Mouse (Mus musculus) embryonic facial prominence, embryonic 13.5 days (tissue): ENCODE measurements around the gene Fpr-rs3. TPM values are rescaled to one million over a fixed set of nuclear protein-coding genes. Genes with fewer than 3 reads are reported as not detected.

Experiments
- ATAC-seq: fragments of 200-750 bp; cut with Nextera tagmentation; 2 replicates; pipeline ENCODE4 v1.8.0; 2017; ENCODE audit warnings: low read depth; ENCODE audit not compliant: insufficient number of reproducible peaks, insufficient read depth, low FRiP score, low TSS enrichment
- H3K27ac ChIP-seq: fragments of 300-500 bp; sonication (generic); 2 replicates; pipeline ENCODE4 v1.5.1; 2015; ENCODE audit warnings: moderate library complexity, mild to moderate bottlenecking, inconsistent platforms
- H3K27me3 ChIP-seq: fragments of 300-500 bp; sonication (generic); 2 replicates; pipeline ENCODE4 v1.6.1; 2015; ENCODE audit warnings: mild to moderate bottlenecking, inconsistent platforms
- H3K36me3 ChIP-seq: fragments of 300-500 bp; sonication (generic); 2 replicates; pipeline ENCODE4 v1.6.1; 2015; ENCODE audit warnings: mild to moderate bottlenecking, inconsistent platforms
- H3K4me1 ChIP-seq: fragments of 300-500 bp; sonication (generic); 2 replicates; pipeline ENCODE4 v1.6.1; 2015; ENCODE audit warnings: inconsistent platforms
- H3K4me2 ChIP-seq: fragments of 300-500 bp; sonication (generic); 2 replicates; pipeline ENCODE4 v1.6.1; 2015; ENCODE audit warnings: moderate library complexity, mild to moderate bottlenecking, inconsistent platforms
- H3K4me3 ChIP-seq: fragments of 300-500 bp; sonication (generic); 2 replicates; pipeline ENCODE4 v1.5.1; 2015; ENCODE audit warnings: mild to moderate bottlenecking, inconsistent platforms
- H3K9ac ChIP-seq: fragments of 300-500 bp; sonication (generic); 2 replicates; pipeline ENCODE4 v1.6.1; 2015; ENCODE audit warnings: mild to moderate bottlenecking, inconsistent platforms
- H3K9me3 ChIP-seq: fragments of 300-500 bp; sonication (generic); 2 replicates; pipeline ENCODE4 v1.6.1; 2016; ENCODE audit warnings: inconsistent platforms
- WGBS: fragments of 180-500 bp; shearing (Covaris S2); methylation state at CpG from one replicate; pipeline ENCODE4 v1.1.7; 2015; ENCODE audit warnings: mixed read lengths; 5-methylcytosine and 5-hydroxymethylcytosine counted together
- polyA plus RNA-seq: library from polyadenylated mRNA; unstranded; fragments of >200 nt; fragmentation: Nextera tagmentation; extraction: Ambion mirVana; gene quantifications from 2 replicates; pipeline ENCODE4 v1.2.1, GENCODE M21; 2015

Fpr-rs3 gene
- not detected in 2 replicates for polyA plus RNA-seq

GRCm38 (mm10) chr17:20624777-20625176, at the start of gene Fpr-rs3:
Gene Fpr-rs3, minus strand, starts transcription at chr17:20624877.
- no peak within 1 kb of the TSS for H3K27ac ChIP-seq

GRCm38 (mm10) chr17:20596323-20596722, 28.4 kb downstream of the Fpr-rs3 start, which contains the start of gene Vmn2r110:
Gene Vmn2r110, minus strand, starts transcription at chr17:20596423.
- H3K9me3 ChIP-seq: no peaks in the 10 kb centered on the region
- no peak within 1 kb of the TSS for H3K9ac ChIP-seq
- H3K4me3 ChIP-seq: no peak within 1 kb of the TSS
- no peak within 1 kb of the TSS for H3K4me2 ChIP-seq
- H3K36me3 ChIP-seq: no peaks in the 10 kb centered on the region
- no peaks in the 10 kb centered on the region for H3K27me3 ChIP-seq
- H3K27ac ChIP-seq: no peak within 1 kb of the TSS
- ATAC-seq: no peak
- 27% methylated on average over 1 of the region's 1 CpGs for WGBS
- no peaks in the 10 kb centered on the region for H3K4me1 ChIP-seq

More at GRCm38 (mm10) chr17:20624777-20625176, at the start of gene Fpr-rs3:
- H3K4me1 ChIP-seq: no peaks in the 10 kb centered on the region
- no peak for ATAC-seq
- H3K27me3 ChIP-seq: no peaks in the 10 kb centered on the region
- no peak within 1 kb of the TSS for H3K4me3 ChIP-seq
- H3K9ac ChIP-seq: no peak within 1 kb of the TSS
- no peak within 1 kb of the TSS for H3K4me2 ChIP-seq
- peaks cover 3% of the 10 kb centered on the region; the same call in 1 of the 2 replicates for H3K9me3 ChIP-seq
- H3K36me3 ChIP-seq: no peaks in the 10 kb centered on the region

Other genes with a start within 250 kb of the Fpr-rs3 start
- not detected in 2 replicates for gene Vmn1r224, start 210.7 kb downstream of the Fpr-rs3 start, polyA plus RNA-seq
- not detected in 2 replicates for gene Vmn2r108, start 143.5 kb downstream of the Fpr-rs3 start, polyA plus RNA-seq
- not detected in 2 replicates for gene Vmn1r225, start 126.7 kb downstream of the Fpr-rs3 start, polyA plus RNA-seq
- not detected in 2 replicates for gene Vmn2r109, start 60.1 kb downstream of the Fpr-rs3 start, polyA plus RNA-seq
- 0.03 TPM in 1 of 2 replicates, not detected in the other for gene Vmn2r110, start 28.5 kb downstream of the Fpr-rs3 start, polyA plus RNA-seq
- gene Vmn1r226, start 58.0 kb upstream of the Fpr-rs3 start, polyA plus RNA-seq: not detected in 2 replicates
- not detected in 2 replicates for gene Vmn1r227, start 105.0 kb upstream of the Fpr-rs3 start, polyA plus RNA-seq
- not detected in 2 replicates for gene Vmn1r228, start 161.3 kb upstream of the Fpr-rs3 start, polyA plus RNA-seq
- not detected in 2 replicates for gene Vmn1r229, start 186.7 kb upstream of the Fpr-rs3 start, polyA plus RNA-seq
- gene Vmn1r230, start 215.6 kb upstream of the Fpr-rs3 start, polyA plus RNA-seq: not detected in 2 replicates